Mouse (Mus musculus) small intestine, adult 2 months (tissue): Measurements from ENCODE around the gene Atxn7l1. TPM values are rescaled to one million over a fixed set of nuclear protein-coding genes. Genes with fewer than 3 reads are reported as not detected.

ENCODE experiments used
- H3K27ac ChIP-seq: fragments of 200-500 bp; 2 replicates; pipeline ENCODE4 v1.5.1; 2012; ENCODE audit warnings: low read depth, low read length, control low read depth, inconsistent platforms; ENCODE audit not compliant: insufficient read depth
- H3K27me3 ChIP-seq: fragments of 200-500 bp; 2 replicates; pipeline ENCODE4 v1.6.1; 2012; ENCODE audit warnings: mild to moderate bottlenecking, moderate library complexity, low read length, inconsistent platforms; ENCODE audit not compliant: control insufficient read depth, insufficient read depth
- H3K36me3 ChIP-seq: fragments of 200-500 bp; 2 replicates; pipeline ENCODE4 v1.6.1; 2012; ENCODE audit warnings: mild to moderate bottlenecking, low read length, control low read depth, inconsistent platforms; ENCODE audit not compliant: control insufficient read depth, insufficient read depth
- H3K4me1 ChIP-seq: fragments of 200-500 bp; 2 replicates; pipeline ENCODE4 v1.6.1; 2012; ENCODE audit warnings: low read length, inconsistent platforms, mixed read lengths; ENCODE audit not compliant: control insufficient read depth, insufficient read depth, insufficient read length
- H3K4me3 ChIP-seq: fragments of 200-500 bp; 2 replicates; pipeline ENCODE4 v1.5.1; 2012; ENCODE audit warnings: low read depth, mild to moderate bottlenecking, control low read depth, inconsistent platforms, low read length, moderate library complexity
- CTCF ChIP-seq: fragments of 200-500 bp; IDR thresholded peaks from 2 replicates; pipeline ENCODE4 v1.5.1; 2012; ENCODE audit warnings: low read depth, mild to moderate bottlenecking, control low read depth, inconsistent platforms, low read length, moderate library complexity, mixed read lengths; ENCODE audit not compliant: insufficient replicate concordance, insufficient read length; ENCODE audit errors: extremely low read depth
- POLR2A ChIP-seq: fragments of 200-500 bp; IDR thresholded peaks from 2 replicates; pipeline ENCODE4 v1.6.1; 2012; ENCODE audit warnings: low read depth, mild to moderate bottlenecking, control low read depth, inconsistent platforms, low read length, moderate library complexity
- WGBS: fragments of 180-500 bp; shearing (Covaris S2); methylation state at CpG from one replicate; pipeline ENCODE4 v1.1.7; 2018; 5-methylcytosine and 5-hydroxymethylcytosine counted together
- polyA plus RNA-seq: library from polyadenylated mRNA; depleted of rRNA; stranded (reverse); fragments of >200 nt; gene quantifications from 2 replicates; pipeline ENCODE4 v1.2.3, GENCODE M21; 2012

Gene Atxn7l1
- polyA plus RNA-seq, 1 experiment, result 19.2 TPM

DNA sequence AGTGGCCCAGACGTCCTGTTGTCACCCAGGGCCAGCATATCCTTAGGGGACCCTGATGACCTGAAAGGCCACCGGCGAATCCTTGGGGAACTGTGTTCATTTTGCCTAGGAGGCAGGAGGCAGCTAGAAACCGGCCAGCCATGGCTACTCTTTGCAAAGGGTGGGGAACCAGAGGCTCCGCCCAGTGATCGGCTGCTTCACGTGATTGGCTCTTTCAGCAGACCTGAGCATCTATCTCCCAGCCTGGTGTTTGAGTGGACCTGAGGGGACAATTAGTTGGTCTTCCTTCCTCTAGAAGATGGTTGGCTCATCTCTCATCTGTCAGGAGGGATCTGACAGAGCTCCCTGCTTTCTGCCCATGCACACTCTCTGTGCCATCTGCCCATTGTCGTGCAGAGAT is 19.2 kb downstream of the Atxn7l1 start:
- H3K27ac ChIP-seq, result no peak overlapping the region
- no peak for TF ChIP-seq CTCF
- no peak for TF ChIP-seq POLR2A
- no peaks in the 10 kb centered on the region; the same call in 1 of the 2 replicates for H3K36me3 ChIP-seq
- H3K4me3 ChIP-seq, result no peak overlapping the region
- H3K4me1 ChIP-seq, result peaks cover 4% of the 10 kb centered on the region; the same call in 1 of the 2 replicates
- no peaks in the 10 kb centered on the region for H3K27me3 ChIP-seq
- 69% methylated on average over 8 of the region's 8 CpGs for WGBS

- Histone ChIP-seq H3K36me3 (no peaks in the 10 kb centered on the region; the same call in 1 of the 2 replicates), H3K4me3 (no peak overlapping the region), H3K27ac (no peak overlapping the region), H3K4me1 (peaks cover 4% of the 10 kb centered on the region), H3K27me3 (no peaks in the 10 kb centered on the region)
- TF ChIP-seq CTCF, result no peak
- no peak for TF ChIP-seq POLR2A
- WGBS, result 71% methylated on average over 5 of the region's 5 CpGs
Measured at GRCm38 (mm10) chr12:33167545-33167944, 20.1 kb downstream of the Atxn7l1 start.

DNA sequence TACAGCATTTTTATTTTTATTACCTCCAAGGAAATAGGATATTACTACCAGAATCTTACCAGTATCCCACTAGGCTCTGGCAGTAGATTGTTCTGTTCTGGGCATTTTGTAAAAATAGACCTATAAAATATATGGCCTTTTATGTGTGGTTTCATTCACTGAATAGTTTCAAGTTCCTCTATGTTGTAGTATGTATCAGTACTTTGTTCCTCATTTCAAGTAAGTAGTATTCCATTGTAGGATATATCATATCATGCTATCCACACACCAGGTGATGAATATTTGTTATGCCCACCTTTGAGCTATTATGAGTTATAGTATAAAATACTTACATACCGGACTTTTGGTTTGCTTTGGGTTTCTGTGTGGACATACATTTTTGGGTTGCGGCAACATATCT is 21.0 kb downstream of the Atxn7l1 start:
- no peaks in the 10 kb centered on the region; the same call in 1 of the 2 replicates for H3K36me3 ChIP-seq
- no peak for TF ChIP-seq CTCF
- TF ChIP-seq POLR2A, result no peak
- no peak overlapping the region for H3K4me3 ChIP-seq
- H3K27me3 ChIP-seq, result no peaks in the 10 kb centered on the region
- WGBS, result 96% methylated on average over 2 of the region's 2 CpGs
- no peak overlapping the region for H3K27ac ChIP-seq
- peaks cover 10% of the 10 kb centered on the region for H3K4me1 ChIP-seq

GRCm38 (mm10) chr12:33169777-33170494 is 22.4 kb downstream of the Atxn7l1 start:
- peaks cover 17% of the 10 kb centered on the region for H3K4me1 ChIP-seq
- no peaks in the 10 kb centered on the region for H3K27me3 ChIP-seq
- no peaks in the 10 kb centered on the region; the same call in 1 of the 2 replicates for H3K36me3 ChIP-seq
- no peak overlapping the region for H3K27ac ChIP-seq
- no peak overlapping the region for H3K4me3 ChIP-seq
- TF ChIP-seq CTCF (no peak), POLR2A (no peak)
- WGBS, result 82% methylated on average over 11 of the region's 11 CpGs

DNA sequence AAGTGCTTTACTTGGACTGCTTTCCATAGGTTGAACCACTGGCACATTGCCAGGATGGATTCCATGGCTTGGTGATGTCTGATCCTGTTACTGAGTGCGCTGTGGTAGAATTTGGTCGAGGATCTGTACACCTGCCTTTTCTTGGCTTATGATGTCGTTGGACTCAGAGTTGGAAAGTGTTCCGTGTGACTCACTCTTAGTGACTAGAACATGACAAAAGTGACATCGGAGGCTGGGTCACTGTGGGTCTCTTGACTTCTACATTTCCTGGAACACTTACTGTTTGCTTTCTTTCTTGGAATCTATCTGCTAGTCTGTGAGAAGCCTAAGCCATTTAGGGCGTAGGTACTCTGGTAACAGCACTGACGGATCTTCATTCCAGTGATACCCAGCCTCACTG is 23.3 kb downstream of the Atxn7l1 start:
- WGBS, result 64% methylated on average over 7 of the region's 7 CpGs
- H3K36me3 ChIP-seq, result no peaks in the 10 kb centered on the region; the same call in 1 of the 2 replicates
- H3K27ac ChIP-seq, result no peak overlapping the region
- H3K4me3 ChIP-seq, result no peak overlapping the region
- H3K4me1 ChIP-seq, result peaks cover 22% of the 10 kb centered on the region
- TF ChIP-seq CTCF (no peak), POLR2A (no peak)
- H3K27me3 ChIP-seq, result no peaks in the 10 kb centered on the region

- peaks cover 22% of the 10 kb centered on the region for H3K4me1 ChIP-seq
- 87% methylated on average over 9 of the region's 9 CpGs for WGBS
- H3K27me3 ChIP-seq, result no peaks in the 10 kb centered on the region
- H3K36me3 ChIP-seq, result no peaks in the 10 kb centered on the region
- no peak overlapping the region for H3K4me3 ChIP-seq
- no peak for TF ChIP-seq POLR2A
- no peak for TF ChIP-seq CTCF
- no peak overlapping the region for H3K27ac ChIP-seq
Measured at GRCm38 (mm10) chr12:33172926-33173325, 25.4 kb downstream of the Atxn7l1 start.

GRCm38 (mm10) chr12:33173720-33174141 is 26.2 kb downstream of the Atxn7l1 start:
- WGBS, result 64% methylated on average over 8 of the region's 8 CpGs
- no peaks in the 10 kb centered on the region for H3K36me3 ChIP-seq

More at GRCm38 (mm10) chr12:33173720-33174141, 26.2 kb downstream of the Atxn7l1 start:
- Histone ChIP-seq H3K27ac (no peak overlapping the region), H3K27me3 (no peaks in the 10 kb centered on the region), H3K4me3 (no peak overlapping the region), H3K4me1 (peaks cover 22% of the 10 kb centered on the region)
- TF ChIP-seq CTCF (no peak), POLR2A (no peak)
